Mouse (Mus musculus) G1E-ER4 (cell line): ENCODE results near the gene Abcc3. TPM values are rescaled to one million over a fixed set of nuclear protein-coding genes. Genes with fewer than 3 reads are reported as not detected.

Source experiments
- GATA1 ChIP-seq: IDR thresholded peaks from one replicate; pipeline ENCODE4 v1.8.0; 2012; ENCODE audit warnings: low read length, inconsistent platforms
- polyA plus RNA-seq: library from polyadenylated mRNA; stranded (reverse); fragments of >175 nt; gene quantifications from 2 replicates; pipeline ENCODE4 v1.2.3, GENCODE M21; 2012

The Abcc3 gene
- polyA plus RNA-seq, 1 experiment: not detected

GRCm38 (mm10) chr11:94370809-94371208, 22.0 kb downstream of the Abcc3 start:
- TF ChIP-seq GATA1: no peak

GRCm38 (mm10) chr11:94369981-94370380, 22.8 kb downstream of the Abcc3 start:
- no peak for TF ChIP-seq GATA1

- no peak for TF ChIP-seq GATA1
Measured at GRCm38 (mm10) chr11:94365340-94365739, 27.5 kb downstream of the Abcc3 start.

- TF ChIP-seq GATA1: no peak
Measured at GRCm38 (mm10) chr11:94363690-94364089, 29.1 kb downstream of the Abcc3 start.

GRCm38 (mm10) chr11:94362101-94362500, 30.7 kb downstream of the Abcc3 start:
- no peak for TF ChIP-seq GATA1

- TF ChIP-seq GATA1: no peak
Measured at GRCm38 (mm10) chr11:94361166-94361870, 31.5 kb downstream of the Abcc3 start.

- no peak for TF ChIP-seq GATA1
Measured at GRCm38 (mm10) chr11:94359168-94359567, 33.6 kb downstream of the Abcc3 start.

- no peak for TF ChIP-seq GATA1
Measured at GRCm38 (mm10) chr11:94355521-94356217, 37.1 kb downstream of the Abcc3 start.

- TF ChIP-seq GATA1: no peak
Measured at GRCm38 (mm10) chr11:94351094-94351493, 41.7 kb downstream of the Abcc3 start.

GRCm38 (mm10) chr11:94350337-94350736, 42.5 kb downstream of the Abcc3 start:
- TF ChIP-seq GATA1: no peak

- TF ChIP-seq GATA1: no peak
Measured at GRCm38 (mm10) chr11:94349839-94350238, 43.0 kb downstream of the Abcc3 start.

- TF ChIP-seq GATA1: no peak
Measured at GRCm38 (mm10) chr11:94347063-94347575, 45.7 kb downstream of the Abcc3 start.

- no peak for TF ChIP-seq GATA1
Measured at GRCm38 (mm10) chr11:94346611-94347010, 46.2 kb downstream of the Abcc3 start.

GRCm38 (mm10) chr11:94345926-94346325, 46.9 kb downstream of the Abcc3 start:
- TF ChIP-seq GATA1: no peak

- no peak for TF ChIP-seq GATA1
Measured at GRCm38 (mm10) chr11:94344470-94344869, 48.3 kb downstream of the Abcc3 start.

- TF ChIP-seq GATA1: no peak
Measured at GRCm38 (mm10) chr11:94343955-94344358, 48.8 kb downstream of the Abcc3 start.
